Comparison of ENCODE assay signal across 14 mouse cellular contexts in the genomic region with DNA sequence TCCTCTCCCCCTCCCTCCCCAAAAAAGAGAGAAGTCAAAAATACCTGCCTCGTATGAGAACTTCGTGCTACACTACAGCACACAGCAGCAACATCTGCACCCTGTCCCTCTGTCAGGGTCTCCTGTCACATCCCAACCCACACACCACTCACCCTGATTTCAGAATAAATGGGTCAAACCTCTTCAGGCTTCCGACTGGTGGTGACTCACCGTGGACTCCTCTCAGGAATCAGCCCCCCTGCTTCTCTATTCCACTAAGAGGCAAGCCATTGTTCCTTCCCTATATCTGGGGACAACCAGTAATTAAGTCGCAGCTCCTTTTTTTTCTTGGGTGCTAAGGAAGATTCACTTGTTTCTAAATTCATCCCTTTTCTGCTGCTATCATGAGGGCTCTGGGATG.
"Had no signal": no experiment of that assay in that cellular context is flagged by ENCODE, and none has a peak within 500 bp of the region (broad histone marks: within the 10 kb centered on the region; RNA-seq: fewer than 3 reads in every experiment).

No protein-coding gene starts in this region.

- H3K9ac ChIP-seq: liver, embryonic 15.5 days; neural tube, embryonic 12.5 days had no signal

- H3K4me2 ChIP-seq: liver, embryonic 11.5 days; liver, embryonic 15.5 days; neural tube, embryonic 12.5 days had no signal

- H3K4me1 ChIP-seq: liver, embryonic 15.5 days; megakaryocyte, embryonic 14.5 days had no signal

- H3K27me3 ChIP-seq: liver, embryonic 15.5 days; megakaryocyte, embryonic 14.5 days; neural tube, embryonic 12.5 days had no signal

- DNase-seq: kidney, adult 8-10 months; kidney, postnatal 25 days; lung, adult 2 months; lung, postnatal 10 days; midbrain, embryonic 14.5 days; thymus, postnatal 4 days had no signal

- H3K4me3 ChIP-seq: left cerebral cortex, adult 2 months; limb, embryonic 10.5 days; liver, embryonic 15.5 days; megakaryocyte, embryonic 14.5 days; neural tube, embryonic 12.5 days had no signal

- H3K27ac ChIP-seq: left cerebral cortex, adult 2 months; limb, embryonic 10.5 days; liver, embryonic 15.5 days; macrophage; neural tube, embryonic 12.5 days; stomach, postnatal 0 days had no signal

- H3K36me3 ChIP-seq: limb, embryonic 10.5 days; liver, embryonic 15.5 days; neural tube, embryonic 12.5 days had no signal

- H3K9me3 ChIP-seq: limb, embryonic 10.5 days; liver, embryonic 15.5 days; neural tube, embryonic 12.5 days had no signal
